Mouse (Mus musculus) c-Kit-positive CD71-positive TER-119-positive erythroid progenitor cells, embryonic 14.5 days (primary cell): ENCODE results near the gene Cox8a.

ENCODE experiments used
- DNase-seq: peaks from one replicate; pipeline ENCODE4 v3.0.0-alpha.2; 2013; ENCODE audit warnings: low spot score

Cox8a gene

DNA sequence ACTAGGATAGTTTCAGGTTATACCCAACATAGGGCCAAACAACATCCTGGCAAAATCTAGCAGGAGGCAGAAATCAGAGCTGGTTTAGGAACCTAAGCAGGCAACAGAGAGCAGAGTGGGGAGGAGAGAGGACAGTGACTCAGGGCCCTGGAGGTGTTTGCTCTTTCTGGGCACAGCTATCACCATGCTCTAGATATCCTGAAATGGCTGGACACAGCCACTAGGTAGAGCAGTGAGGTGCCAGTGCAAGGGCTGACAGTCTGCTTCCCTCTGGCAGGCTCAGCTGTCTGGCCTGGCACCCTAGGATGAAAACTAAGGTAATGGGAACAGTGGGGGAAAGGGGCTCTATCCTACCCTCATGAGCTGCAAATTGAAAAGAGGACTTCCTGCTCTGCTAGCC is 6.1 kb upstream of the Cox8a start:
- DNase-seq, result no peak

DNA sequence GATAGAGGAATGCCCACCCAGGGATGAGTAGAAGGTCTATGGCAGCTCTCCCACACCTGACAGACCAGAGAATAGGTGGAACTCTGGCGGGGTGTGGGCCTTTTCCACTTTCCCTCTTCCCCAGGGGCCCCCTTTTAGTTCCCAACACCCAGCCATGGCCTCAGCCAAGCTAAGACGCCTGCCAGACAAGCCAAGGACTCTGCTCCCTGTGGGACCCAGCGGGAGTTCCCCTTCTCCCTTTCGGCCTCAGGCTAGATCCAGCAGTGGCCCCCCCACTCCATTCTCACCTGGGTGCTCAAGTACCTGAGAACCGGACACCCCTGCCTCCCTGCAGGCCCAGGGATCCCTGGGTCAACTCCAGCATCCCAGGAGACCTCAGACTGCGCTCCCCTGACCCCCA is 4.8 kb upstream of the Cox8a start:
- no peak for DNase-seq

DNA sequence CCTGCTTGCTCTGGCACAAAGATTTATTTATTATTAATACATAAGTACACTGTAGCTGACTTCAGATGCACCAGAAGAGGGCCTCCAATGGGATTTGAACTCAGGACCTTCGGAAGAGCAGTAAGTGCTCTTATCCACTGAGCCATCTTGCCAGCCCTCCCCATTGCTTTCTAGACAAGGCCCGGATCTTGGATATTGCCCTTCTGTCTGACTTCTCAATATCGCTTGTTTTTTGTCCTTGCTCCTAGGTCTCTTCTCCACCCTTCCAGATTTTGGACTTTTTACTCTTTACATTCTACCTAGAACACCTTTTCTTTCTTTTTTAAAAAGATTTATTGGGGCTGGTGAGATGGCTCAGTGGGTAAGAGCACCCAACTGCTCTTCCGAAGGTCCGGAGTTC is 1.3 kb upstream of the Cox8a start:
- no peak for DNase-seq

DNA sequence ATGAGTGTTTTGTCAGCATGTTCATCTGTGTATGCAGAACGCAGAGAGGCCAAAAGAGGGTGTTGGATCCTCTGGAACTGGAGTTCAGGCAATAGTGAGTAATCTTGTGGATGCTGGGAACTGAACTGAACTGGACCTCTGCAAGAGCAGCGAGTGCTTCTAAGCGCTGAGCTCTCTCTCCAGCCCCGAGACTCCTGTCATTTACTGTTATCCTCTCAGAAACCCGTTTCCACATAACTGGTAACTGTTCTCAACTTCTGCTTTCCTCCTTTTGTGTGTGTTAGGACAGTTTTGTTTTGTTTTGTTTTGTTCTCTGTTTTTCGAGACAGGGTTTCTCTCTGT is 481 bp upstream of the Cox8a start:
- DNase-seq, result no peak

DNA sequence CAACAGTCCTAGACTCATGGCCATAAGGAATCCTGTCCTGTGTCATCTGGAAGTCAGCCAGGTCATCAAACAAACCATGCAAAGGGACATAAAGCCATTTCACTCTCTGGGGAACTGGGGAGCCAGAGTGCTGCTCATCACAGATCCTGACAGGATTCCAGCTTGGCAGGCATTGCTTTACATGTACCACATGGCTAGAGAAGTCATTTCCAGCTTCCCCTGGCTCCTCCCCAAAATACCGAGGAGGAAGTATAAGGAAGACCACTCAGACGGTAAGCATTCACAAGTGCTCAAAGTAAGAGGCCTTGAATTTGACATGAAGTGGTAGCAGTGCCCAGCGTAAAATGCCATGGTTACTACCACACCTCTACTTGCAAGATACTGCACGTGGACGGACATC is 2.9 kb downstream of the Cox8a start:
- DNase-seq, result no peak

DNA sequence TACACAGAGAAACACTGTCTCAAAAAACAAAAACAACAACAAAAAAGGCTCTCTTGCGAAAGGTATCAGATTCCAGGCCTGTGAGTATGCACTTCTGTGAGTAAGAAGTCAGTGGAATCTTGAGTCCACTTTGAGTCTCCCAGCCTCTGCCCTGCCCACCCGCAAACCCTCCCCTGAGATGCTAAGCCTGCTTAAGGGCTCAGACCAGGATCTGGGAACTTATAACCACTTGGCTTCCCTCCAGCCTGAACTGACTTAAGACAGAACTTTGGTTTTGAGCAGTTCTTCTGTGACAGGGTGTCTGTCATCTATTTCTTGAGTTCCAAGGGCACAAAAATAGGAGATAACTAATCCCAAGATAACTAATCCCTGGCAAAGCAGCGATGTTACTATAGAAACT is 4.4 kb downstream of the Cox8a start:
- DNase-seq, result no peak

DNA sequence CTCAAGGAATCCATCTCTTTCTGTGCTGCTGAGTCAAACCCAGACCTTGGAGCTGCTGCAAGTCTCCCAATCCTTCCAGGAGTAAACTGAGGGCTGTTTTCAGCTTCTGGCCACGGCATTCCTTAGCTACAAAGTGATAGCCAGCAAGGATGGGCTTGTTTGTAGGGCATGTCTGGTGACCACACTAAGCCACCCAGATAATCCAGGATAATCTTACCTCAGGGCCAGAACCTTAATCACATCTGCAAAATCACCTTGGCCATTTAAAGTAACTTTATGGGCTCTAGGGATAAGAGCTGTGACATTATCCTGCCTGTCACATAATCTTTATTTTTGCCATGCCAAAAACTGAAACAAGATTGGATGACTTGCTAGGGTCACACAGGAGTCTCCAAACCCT is 5.2 kb downstream of the Cox8a start:
- DNase-seq, result no peak

DNA sequence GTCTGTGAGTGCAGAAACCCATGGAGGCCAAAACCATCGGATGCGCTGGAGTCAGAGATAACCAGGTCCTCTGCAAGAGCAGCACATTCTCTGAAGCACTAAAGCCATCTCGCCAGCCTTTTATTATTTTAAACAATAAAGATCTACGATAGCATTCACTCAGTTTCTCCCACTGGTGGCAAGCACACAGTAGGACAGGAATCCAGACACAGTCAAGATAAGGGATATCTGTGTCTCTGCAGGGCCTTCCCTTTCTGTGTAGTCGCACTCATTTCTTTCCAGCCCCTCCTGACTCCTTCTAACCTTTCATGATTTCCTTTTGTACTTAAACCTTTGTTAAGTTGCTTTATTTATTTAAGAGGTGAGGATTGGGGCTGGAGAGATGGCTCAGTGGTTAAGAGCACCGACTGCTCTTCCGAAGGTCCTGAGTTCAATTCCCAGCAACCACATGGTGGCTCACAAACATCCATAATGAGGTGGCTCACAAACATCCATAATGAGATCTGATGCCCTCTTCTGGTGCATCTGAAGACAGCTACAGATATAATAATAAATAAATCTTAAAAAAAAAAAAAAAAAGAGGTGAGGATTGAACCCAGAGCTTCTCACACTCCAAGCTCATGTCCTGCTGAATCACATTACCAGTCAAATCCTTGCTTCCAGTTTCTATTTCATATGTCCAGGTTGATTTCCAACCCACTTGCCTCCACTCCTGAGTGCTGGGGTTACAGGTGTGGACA is 7.3 kb downstream of the Cox8a start:
- DNase-seq, result no peak

DNA sequence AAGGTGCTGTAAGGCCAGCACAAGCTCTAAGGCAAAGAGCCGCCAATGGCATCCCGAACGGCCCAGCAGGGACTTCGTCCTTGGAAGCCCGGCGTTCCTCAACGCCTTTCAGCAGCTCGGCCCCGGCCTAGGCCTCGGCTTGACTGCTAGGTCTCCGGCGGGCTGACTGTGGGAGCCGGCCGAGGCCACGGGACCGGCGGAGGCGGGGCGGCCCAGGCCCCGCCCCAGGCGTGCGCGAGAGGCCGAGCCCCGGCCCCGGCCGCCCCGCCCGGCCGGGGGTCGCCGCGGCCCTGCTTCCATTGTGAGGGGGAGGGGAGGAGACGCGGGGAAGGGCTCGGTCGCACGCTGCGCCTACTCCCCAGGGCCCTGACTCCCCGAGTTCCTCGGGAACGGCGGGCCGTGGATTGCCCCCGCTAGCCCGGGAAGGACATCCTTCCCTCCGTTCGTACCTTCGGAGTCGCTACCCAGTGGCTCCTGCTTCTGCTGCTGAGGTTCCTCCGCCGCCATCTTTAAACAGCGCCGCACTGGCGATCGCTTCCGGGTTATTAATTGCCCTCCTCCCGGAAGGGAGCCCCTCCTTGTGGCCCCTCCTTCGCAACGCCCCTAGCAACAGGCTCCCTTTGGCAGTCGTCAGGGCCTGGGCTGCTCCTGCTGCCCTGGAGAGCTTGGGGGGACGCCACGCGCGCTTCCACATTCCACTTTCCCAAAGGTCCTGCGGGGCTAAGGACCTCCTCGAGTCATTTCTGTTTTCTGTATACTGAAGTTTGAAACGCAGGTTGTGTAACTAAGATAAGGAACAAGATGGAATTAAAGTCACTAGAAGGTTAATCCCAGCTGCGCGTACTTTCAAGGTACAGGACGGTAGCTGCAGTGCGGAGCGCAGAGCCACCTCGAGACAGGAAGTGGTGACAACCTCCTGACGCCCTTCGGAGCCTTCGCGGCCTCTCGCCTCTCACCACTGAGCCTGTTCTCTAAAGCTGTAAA is 11.4 kb downstream of the Cox8a start, which contains the start of gene Otub1:
TSS of gene Otub1 (minus strand) at position 564 of the 984 bp plus-strand sequence.
- peak; percentile 93 for DNase-seq

DNA sequence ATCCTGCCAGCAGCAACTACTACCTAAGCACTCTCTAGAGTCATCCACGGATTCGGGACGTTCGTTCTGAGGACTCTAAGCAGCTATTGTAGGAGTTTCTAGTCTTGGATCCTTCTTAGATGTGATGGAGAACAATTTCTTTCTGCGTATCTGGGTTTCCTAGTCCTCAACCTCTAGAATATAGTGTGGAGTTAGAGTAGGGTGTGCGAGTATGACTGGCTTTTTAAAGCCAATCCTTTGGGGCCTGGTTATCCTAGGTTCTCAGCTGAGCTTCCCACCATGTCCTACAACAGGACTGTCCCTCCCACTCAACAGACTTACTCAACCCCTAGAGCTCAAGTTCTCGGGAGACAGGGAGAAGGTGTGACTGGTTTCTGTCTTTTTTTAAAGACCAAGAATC is 12.1 kb downstream of the Cox8a start:
- no peak for DNase-seq

DNA sequence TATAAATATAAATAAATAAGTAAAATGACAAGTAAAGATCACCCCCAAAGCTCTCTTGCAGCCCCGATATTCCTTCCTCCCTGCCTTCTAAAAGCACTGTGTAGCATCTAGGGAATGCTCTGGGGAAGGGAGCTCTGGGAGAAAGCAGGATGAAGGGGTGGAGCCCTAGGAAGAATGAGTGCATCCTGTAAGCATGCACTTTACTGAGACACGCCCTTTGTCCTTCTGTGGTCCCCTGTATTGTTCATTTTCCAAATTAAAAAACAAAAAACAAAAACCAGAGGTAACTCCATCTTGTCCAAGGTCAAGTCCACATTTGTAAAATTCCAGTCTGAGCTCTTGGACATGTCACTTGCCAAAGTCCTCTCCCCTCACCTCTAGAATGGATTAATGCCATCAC is 12.5 kb downstream of the Cox8a start:
- no peak for DNase-seq

DNA sequence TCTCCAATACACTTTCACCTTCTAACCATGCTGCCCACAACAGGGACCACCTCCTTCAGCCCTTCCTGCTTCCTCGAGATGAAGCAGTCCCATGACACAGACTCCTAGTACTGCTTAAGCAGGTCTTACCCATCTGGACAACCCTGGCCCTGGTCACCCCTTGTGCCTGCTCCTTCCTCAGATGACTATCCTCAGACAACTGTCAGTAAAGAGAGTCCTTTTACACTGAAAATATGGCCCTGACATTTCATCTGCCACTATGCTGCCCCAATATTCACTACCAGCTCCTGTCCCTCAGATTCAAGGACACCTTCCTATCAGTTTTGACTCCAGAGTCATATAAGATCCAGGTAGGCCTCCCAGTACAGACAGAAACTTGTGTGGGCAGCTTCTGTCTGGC is 17.0 kb downstream of the Cox8a start:
- no peak for DNase-seq

DNA sequence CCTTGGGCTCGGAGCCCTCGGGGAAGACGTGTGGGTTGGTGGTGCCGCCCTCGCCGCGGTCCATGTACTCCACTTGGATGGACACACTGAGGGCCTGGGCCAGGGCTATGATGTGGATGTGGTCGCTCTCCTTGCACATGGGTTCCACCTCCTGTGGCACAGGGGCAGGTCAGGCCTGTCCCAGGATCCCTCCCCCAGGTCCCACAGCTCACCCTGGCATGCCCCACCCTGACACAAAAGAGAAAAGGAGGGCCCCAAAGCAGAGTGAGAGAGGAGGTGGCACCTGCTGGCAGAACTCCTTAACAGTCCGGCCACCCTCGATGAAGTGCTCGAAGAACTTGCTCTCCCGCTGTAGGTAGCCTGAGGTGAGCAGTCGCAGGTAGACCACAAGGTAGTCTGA is 18.3 kb downstream of the Cox8a start:
- DNase-seq, result no peak

DNA sequence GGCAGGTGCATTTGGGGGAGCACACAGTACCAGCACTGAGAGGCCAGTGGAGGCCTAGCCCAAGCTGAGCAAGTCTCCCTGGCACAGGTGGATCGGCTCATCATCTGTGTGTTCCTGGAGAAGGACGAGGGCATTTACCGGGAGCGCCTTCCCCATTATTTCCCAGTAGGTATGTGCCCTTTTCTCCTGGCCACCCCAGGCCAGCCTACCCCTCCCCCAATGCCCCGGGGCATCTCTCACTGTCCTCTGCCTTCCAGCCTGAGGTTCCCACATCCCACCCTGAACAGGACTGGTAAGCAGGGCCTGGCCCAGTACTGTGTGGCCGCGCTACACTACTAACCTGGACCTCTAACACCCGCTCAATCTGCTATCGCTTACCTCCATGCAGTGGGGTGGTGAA is 20.0 kb downstream of the Cox8a start:
- no peak for DNase-seq

DNA sequence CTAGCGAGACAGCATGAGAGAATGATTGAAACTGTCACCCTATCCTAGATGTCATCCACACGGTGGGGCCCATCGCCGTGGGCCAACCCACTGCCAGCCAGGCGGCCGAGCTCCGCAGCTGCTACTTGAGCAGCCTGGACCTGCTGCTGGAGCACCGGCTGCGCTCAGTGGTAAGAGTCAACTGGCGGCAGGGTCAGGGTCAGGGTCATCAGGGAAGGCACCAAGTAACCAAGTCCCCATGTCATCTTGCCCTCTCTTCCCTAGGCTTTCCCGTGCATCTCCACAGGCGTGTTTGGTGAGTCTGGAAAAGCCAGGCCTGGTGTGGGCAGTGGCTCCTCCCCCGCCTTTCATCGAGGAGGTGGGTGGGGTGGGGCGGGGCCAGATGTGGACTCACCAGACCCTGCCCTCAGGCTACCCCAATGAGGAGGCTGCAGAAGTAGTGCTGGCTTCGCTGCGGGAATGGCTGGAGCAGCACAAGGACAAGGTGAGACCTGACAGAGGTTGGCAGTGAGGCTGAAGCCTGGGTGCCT is 20.6 kb downstream of the Cox8a start:
- no peak for DNase-seq

DNA sequence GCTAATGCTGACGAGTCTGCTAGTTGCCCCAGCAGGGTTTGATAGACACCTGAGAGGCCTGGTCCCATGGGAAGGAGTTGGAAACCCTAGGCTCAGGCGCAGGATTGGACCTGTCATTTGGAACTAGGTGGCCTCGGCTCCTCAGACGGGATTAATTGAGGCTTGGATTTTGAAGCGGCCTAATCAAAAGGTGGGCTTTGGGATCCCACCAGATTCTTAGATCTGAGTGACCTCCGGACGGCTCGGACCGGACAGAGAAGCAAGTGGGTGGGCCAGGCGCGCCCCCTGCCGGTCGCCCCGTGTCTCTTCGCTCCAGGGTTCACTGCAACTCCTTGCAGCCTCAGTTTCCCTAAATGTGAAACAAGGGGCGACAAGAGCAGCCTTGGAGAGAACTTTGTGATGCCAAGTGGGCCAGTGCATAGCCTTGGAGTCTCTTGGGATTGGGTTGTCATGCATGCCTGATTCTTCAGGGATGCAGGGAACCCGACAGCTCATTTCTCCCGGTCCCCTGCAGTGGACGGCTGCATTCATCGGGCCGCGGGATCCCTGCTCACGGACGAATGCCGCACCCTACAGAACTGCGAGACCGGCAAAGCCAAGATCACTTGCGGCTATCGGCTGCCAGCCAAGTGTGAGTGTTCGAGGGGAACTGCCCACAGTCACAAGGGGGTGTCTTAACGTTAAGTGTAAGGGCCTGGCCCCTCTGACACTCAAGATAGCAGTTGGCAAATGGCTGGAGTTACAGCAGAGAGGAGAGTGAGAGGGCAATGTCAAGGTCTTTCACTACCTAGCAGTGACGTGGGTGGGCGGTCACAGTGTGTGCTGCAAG is 21.3 kb downstream of the Cox8a start:
- peak; percentile 32 for DNase-seq

DNA sequence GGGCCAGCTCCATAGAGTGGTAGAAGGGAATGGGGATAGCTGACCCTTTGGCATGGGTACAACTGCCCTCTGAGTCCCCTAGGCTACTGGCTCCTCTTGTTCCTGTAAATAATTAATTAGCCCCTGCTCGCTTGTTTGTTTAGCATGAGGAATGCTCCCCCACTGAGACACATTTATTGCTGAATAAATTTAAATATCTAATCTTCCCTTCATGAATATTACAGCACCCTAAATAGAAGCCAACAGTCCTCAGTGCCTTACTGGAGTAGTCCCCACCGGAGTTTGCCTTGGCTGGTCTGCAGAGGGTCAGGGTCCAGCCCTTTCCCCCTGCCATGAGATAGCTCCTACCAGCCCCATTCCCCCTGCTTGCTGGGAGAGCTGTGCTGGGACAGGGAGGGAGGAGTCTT is 24.9 kb downstream of the Cox8a start:
- DNase-seq, result no peak

DNA sequence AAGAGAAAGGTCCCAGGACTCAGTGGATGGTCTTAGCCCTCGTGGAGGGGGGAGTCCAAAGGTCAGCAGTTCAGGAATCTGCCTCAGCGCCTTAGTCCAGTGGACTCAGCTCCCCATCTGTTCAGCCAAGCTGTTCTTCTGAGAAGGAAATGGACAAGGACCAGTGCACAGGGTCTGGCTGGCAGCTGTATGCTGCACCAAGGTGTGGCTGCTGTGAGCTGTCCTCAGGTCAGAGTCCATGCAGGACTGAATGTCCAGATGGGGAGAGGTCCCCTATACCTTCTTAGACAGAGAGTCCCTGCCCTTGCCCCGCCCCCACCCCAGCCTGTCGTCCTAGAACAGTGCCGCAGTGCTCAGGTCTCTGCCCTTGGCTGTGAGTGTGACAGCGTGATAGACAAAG is 25.8 kb downstream of the Cox8a start:
- DNase-seq, result no peak

DNA sequence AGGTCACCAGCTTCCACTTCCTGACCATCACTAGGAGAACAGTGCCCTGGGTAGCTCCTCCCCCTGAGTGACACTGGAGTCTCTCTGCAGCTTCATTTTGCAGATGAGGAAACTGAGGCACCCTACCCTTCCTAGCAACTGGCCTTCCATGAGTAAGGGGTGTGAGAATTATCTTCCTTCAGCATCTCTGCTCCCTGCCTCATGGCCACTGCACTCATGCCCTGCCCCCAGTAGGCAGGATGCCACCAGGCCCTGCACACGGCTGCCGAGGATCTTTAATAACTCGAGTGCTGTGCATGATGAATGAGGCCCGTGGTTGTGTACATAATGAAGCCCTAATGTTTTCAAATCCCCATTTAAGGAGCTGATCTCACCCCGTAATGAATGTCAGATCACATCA is 26.4 kb downstream of the Cox8a start:
- DNase-seq, result no peak

DNA sequence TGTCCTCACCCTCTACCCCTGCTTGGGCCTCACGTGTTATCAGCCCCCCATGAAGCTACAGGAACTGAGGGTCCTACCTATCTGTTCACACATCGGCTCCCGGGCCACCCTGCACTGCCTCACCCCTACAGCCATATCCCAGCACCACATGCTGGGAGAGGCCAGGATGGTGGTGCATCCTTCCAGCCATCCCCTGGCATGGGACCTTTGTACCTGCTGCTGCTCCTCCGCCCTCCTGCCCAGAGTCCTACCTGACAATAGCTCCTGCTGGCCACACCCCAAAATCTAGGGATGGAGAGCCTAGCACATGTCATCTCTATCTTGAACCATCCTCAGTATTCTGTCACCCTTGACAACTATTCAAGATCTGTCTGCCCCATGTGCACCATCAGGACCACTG is 28.4 kb downstream of the Cox8a start:
- DNase-seq, result no peak

DNA sequence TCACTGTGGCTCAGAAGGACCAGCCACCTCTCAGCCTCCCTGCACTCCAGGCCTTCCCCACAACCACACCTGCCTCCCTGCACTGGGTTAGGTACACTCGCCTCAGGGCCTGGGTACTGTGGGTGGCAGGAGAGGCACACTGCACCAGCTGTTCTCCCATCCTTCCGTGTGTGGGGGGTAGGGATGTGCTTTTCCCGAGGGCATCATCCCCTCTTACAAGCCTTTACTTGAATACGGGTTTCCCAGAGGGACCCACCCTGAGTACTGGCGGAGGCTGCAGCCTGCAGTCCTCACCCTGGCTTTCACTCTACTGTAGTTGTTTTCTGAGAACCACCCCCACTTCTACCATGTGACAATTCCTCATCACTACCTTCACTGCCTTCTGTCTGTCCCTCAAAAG is 30.3 kb downstream of the Cox8a start:
- DNase-seq, result no peak

DNA sequence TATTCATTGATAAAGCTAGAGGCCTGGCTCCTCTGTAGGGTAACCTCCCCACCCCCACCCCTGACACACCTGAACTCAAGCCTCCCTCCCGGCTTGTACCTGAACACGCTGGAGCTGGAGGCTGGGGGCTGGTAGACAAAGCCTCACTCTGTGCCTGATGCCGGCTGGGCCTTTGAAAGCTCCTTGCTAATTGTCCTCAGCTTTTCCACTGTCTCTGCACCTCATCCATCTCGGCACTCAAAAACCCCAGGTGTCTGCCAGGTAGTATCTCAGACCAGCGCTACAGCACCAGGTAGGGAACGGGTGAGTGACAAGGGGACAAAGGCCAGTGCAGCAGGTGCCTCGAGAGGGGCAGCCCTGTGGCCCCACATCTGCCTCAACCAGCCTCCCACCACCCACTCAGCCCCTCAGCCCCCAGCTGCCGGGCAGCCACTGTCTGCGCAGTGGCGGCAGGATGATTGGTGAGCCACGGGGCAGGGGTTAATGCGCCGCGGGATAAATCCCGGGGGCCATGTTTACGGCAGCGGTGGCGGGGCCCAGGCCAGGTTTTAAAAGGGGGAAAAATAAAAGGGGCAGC is 31.6 kb downstream of the Cox8a start:
- DNase-seq, result no peak
